Mouse (Mus musculus) testis, adult 2 months (tissue): Measurements from ENCODE around the gene Gm11127. TPM values are rescaled to one million over a fixed set of nuclear protein-coding genes. Genes with fewer than 3 reads are reported as not detected.
"Not testable (repeated sequence)": the region's sequence is repeated elsewhere in the genome, so short reads cannot be mapped to it uniquely, and the experiment has no call there.

Experiments
- H3K27ac ChIP-seq: fragments of 200-500 bp; 2 replicates; pipeline ENCODE4 v1.5.1; 2012; ENCODE audit warnings: low read depth, low read length; ENCODE audit not compliant: control insufficient read depth, insufficient read depth
- H3K27me3 ChIP-seq: fragments of 200-500 bp; 2 replicates; pipeline ENCODE4 v1.6.1; 2012; ENCODE audit warnings: mild to moderate bottlenecking, low read length, moderate library complexity; ENCODE audit not compliant: control insufficient read depth, insufficient read depth
- H3K36me3 ChIP-seq: fragments of 200-500 bp; 2 replicates; pipeline ENCODE4 v1.6.1; 2012; ENCODE audit warnings: mild to moderate bottlenecking, low read length; ENCODE audit not compliant: control insufficient read depth, insufficient read depth
- H3K4me1 ChIP-seq: fragments of 200-500 bp; 2 replicates; pipeline ENCODE4 v1.6.1; 2012; ENCODE audit warnings: low read length; ENCODE audit not compliant: control insufficient read depth, insufficient read depth
- H3K4me3 ChIP-seq: fragments of 200-500 bp; 2 replicates; pipeline ENCODE4 v1.5.1; 2012; ENCODE audit warnings: low read depth, mild to moderate bottlenecking, low read length, moderate library complexity, mixed read lengths; ENCODE audit not compliant: control insufficient read depth
- CTCF ChIP-seq: fragments of 200-500 bp; IDR thresholded peaks from 2 replicates; pipeline ENCODE4 v1.5.1; 2012; ENCODE audit warnings: low read depth, mild to moderate bottlenecking, inconsistent platforms, low read length, moderate library complexity; ENCODE audit not compliant: control insufficient read depth, insufficient read depth, insufficient replicate concordance
- POLR2A ChIP-seq: fragments of 200-500 bp; IDR thresholded peaks from 2 replicates; pipeline ENCODE4 v1.6.1; 2012; ENCODE audit warnings: low read depth, mild to moderate bottlenecking, inconsistent platforms, low read length, moderate library complexity; ENCODE audit not compliant: control insufficient read depth
- polyA plus RNA-seq: library from polyadenylated mRNA; depleted of rRNA; stranded (reverse); fragments of >200 nt; gene quantifications from 2 replicates; pipeline ENCODE4 v1.2.3, GENCODE M21; 2012; rRNA removed

The Gm11127 gene
- 0.22 and 0.29 TPM in 2 replicates for polyA plus RNA-seq

DNA sequence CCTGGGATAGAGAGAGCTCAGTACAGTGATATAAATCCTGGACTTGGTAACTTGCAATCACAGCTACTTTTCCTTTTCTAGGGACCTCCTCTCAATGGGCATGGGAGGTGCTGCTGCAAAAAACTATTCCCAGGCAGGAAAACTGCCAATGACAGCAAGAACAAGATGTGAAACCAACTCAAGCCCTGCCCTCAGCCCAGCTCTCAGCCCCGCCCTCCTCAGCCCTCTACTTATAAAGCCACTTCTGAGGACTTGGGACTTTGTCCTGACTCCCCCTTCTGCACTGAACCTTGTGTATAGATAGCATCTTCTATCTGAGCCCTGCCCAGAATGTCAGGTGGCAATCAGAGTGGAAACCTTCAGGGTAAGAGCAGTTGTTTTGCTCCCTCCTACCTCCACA lies at the start of gene Gm11127:
Gene Gm11127 (minus strand): TSS at position 10 of the 400 bp plus-strand sequence.
- not testable (repeated sequence) for H3K36me3 ChIP-seq, H3K4me3 ChIP-seq, H3K27ac ChIP-seq, H3K4me1 ChIP-seq, H3K27me3 ChIP-seq

DNA sequence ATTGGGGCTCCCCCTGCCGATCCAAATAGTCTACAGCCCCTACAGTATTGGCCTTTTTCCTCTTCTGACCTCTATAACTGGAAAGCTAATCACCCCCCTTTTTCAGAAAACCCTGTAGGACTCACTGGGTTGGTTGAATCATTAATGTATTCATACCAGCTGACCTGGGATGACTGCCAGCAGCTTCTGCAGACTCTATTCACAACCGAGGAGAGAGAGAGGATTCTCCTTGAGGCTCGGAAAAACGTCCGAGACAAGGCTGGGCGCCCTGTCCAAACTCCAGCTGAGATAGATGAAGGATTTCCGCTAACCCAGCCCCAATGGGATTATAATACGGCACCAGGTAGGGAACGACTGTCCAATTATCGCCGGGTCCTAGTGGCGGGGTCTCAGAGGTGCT lies 43.9 kb upstream of the Gm11127 start:
- H3K27me3 ChIP-seq, H3K4me3 ChIP-seq, H3K27ac ChIP-seq, H3K4me1 ChIP-seq, H3K36me3 ChIP-seq: not testable (repeated sequence)

DNA sequence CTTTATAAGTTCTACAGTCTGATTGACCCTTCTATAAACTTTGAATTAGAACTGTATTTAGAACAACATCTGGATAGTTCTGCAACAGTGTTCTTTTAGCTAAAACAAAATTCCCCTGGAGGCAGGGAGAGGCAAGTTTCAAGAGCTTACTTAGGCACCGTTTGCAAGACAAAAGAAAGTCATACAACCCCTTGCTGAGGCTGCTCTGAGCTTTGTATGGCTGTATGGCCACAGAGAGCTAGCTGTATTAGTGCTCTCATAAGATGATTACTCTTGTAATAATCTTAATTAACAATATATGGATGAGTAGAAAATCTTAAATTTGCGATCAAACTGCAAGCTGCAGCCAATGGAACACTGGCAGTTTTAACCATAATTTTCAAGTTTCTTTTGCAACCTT lies 41.4 kb upstream of the Gm11127 start:
- H3K27ac ChIP-seq, H3K27me3 ChIP-seq, H3K4me1 ChIP-seq, H3K36me3 ChIP-seq, H3K4me3 ChIP-seq: not testable (repeated sequence)

DNA sequence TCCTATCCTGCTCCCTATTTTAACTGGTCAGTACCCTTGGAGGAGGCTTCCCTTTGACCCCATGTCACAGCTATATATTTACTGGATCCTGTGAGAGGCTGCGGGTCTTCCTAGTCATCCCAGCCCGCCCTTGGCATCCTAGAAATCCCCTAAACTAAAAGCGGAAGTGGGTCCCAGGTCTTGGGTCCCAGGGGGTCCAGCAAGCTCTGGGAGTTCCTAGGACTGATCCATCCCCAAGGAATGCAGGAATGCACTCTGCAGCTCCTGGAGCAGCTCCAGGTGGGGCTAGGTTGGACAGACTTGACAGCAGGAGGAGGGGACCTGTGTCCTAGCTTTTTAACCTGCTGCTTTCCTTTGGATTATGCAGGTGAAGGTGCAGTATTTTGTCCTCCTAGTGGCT lies 35.8 kb upstream of the Gm11127 start:
- Histone ChIP-seq H3K27ac (no peak overlapping the region), H3K27me3 (no peaks in the 10 kb centered on the region), H3K4me3 (no peak overlapping the region), H3K4me1 (no peaks in the 10 kb centered on the region), H3K36me3 (no peaks in the 10 kb centered on the region)
- no peak for TF ChIP-seq POLR2A
- TF ChIP-seq CTCF = no peak

DNA sequence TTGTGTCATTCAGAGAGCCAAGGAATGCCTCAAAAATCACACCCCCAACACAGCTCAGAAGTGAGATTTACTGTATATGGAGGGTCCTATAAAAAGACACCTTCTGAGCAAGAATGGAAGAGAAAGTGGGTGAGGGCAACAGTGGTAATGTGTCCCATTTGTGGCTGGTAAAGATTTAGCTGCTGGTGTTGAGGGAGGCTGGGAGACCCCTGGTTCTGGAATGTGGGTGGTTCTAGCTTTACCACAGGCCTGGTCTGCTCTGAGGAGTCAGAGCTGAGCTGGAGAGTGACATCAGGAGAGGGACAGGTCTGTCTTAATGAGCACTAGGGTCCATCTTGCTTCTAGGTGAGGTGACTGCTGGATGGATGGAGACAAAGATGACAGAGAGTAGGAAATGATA lies 34.3 kb upstream of the Gm11127 start:
- not testable (repeated sequence) for H3K4me1 ChIP-seq, H3K36me3 ChIP-seq, H3K27ac ChIP-seq, H3K4me3 ChIP-seq, H3K27me3 ChIP-seq

DNA sequence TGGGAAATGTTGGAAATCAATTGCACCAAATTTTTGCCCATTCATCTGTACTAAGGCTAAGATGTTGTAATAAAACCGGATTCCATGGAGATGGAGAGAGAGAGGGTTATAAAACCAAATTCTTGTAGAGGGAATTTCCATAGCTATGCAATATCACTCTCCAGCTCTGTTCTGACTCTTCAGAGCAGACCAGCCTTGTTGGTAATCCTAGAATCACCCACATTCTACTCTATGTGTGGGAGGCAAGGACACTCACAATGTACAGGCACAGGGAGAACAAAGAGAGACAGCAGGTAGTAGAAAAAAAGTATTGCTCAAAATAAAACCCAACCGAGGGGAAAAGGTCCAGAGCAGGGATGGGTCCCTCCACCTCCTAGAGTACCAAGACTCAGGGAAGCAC lies 33.8 kb upstream of the Gm11127 start:
- H3K4me1 ChIP-seq, H3K27ac ChIP-seq, H3K27me3 ChIP-seq, H3K4me3 ChIP-seq, H3K36me3 ChIP-seq: not testable (repeated sequence)

DNA sequence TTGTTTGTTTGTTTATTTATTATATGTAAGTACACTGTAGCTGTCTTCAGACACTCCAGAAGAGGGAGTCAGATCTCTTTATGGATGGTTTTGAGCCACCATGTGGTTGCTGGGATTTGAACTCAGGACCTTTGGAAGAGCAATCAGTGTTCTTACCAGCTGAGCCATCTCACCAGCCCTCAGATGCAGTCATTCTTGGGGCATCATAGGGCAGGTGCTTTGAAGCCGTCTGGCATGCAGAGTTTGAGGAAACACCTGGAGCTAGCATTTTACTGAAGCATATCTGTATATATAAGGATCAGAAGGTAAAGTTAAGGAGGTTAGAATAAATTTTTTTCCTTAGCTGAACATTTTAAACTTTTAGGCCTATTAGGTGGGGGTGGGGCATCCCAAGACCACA lies 27.8 kb upstream of the Gm11127 start:
- not testable (repeated sequence) for H3K27me3 ChIP-seq, H3K36me3 ChIP-seq, H3K4me3 ChIP-seq, H3K27ac ChIP-seq
- H3K4me1 ChIP-seq = peaks cover 12% of the 10 kb centered on the region

DNA sequence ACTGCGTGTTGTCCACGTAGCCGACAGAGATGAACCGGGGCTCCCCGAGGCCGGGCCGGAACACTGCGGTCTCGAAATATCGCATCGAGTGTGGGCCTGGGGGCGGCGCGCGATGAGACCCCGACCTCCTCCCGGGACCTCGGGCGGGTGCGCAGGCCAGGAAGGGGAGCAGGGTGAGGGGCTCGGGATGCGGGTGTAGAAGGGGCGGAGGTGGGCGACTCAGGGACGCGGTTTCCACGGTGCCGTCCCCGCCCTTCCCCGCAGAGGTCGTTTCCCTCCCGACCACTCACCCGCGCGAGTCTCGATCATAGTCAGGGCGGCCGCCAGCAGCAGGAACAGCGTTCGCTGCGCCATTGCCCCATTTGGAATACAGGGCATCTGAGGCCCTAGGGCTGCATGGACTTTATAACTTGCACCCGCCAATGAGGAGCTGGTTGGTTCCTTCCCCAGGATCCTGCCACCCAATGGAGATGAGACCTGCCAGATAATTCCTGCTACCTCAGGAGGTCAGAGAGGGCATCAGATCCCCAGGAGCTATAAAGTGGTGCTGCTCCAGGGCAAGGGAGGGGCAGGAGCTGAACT lies 25.8 kb upstream of the Gm11127 start:
- peak overlapping the region; percentile 82 for H3K4me3 ChIP-seq
- H3K4me1 ChIP-seq = peaks cover 12% of the 10 kb centered on the region
- TF ChIP-seq CTCF = no peak
- no peak for TF ChIP-seq POLR2A
- peaks cover 2% of the 10 kb centered on the region for H3K27me3 ChIP-seq
- no peak overlapping the region for H3K27ac ChIP-seq
- H3K36me3 ChIP-seq = no peaks in the 10 kb centered on the region
